Mouse (Mus musculus) R1 (cell line): ENCODE data around the gene Incenp.
"Not testable (repeated sequence)": the region's sequence is repeated elsewhere in the genome, so short reads cannot be mapped to it uniquely, and the experiment has no call there.

Source experiments
- DNase-seq: peaks from one replicate; pipeline ENCODE4 v3.0.0-alpha.2; 2018; ENCODE audit warnings: low read depth, low spot score

Incenp gene

DNA sequence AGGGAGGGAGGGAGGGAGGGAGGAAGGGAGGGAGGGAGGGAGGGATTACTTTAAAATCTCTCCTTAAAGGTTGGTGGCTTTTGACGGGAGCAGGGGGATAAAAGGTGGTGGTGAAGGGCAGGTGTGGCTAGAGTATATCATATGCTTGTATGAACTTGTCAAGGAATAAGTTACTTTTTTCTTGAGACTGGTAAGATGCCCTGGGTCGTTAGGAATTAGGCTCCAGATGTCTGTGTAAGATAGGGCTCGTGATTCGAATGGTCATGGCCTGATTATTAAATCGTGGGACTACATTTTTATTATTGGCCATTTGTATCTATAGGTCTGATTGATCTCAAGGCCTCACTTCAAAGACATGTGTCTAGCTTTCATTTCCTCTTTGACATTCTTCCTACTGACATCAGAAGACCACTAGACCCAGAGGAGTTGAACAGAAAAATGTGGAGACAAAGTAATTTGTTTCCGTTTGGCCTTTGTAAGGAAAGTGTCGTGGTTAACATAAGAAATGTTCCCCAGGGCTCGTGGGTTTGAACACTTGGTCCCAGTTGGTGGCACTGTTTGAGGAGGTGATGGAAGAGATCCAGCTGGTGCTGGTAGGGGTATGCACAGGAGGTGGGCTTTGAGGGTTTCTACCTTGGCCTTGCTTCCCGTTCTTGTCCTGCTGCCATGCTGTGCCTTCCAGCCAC is 19.0 kb upstream of the Incenp start:
- peak; percentile 23 for DNase-seq

GRCm38 (mm10) chr19:9917727-9918126 is 18.4 kb upstream of the Incenp start:
- DNase-seq: no peak

DNA sequence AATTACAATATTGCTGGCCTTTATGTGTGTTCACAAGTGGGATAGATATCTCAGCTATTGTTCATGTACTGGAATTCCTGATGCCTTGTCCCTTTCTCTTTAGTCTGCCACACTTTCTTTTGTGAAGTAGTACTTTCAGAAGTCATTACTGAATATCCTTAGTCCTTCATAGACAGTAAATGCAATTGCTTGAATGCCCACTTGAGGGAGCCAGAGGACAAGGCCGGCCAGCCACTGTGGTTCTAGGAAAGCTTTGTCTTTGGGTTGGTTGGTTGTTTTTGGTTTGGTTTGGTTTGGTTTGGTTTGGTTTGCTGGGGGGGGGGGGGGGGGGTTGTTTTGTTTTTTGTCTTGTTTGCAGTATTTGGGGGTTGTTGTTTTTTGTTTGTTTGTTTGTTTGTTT is 16.6 kb upstream of the Incenp start:
- DNase-seq: peak; percentile 68

DNA sequence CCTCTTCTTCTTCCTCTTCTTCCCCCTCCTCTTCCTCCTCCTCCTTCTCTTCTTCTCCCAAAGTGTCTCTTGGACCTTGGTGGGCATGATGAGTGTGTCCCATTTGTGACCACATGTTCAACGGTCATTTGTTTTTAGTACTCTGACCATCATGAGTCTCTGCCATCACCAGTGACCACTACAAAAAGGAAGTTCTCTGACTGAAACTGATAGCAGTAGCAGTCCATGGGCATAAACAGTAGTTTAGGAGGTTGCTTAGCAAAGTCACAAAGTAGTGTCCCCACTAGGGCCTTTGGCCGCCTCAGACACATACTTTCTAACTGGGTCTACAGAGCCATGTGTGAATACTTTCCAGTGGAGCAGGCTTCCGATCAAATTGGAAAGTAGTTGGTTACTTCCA is 15.0 kb upstream of the Incenp start:
- DNase-seq: no peak

DNA sequence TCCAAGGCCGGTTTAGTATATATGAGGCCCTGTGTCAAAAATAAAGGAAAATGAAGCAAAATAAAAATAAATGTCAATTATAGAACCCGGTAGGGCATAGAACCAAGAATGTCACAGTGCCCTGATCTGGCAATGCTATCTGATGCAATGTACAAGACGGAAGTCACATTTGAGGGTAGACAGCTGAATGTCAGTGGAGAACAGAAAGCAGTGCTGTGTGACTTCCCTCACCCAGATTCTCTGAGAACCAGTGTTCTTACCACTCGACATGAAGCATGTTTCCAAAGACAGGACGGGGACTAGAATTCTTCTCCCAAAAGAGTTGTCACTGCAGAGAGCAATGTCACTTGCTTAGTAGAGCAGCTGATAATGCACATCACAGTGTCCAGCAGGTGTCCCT is 14.4 kb upstream of the Incenp start:
- DNase-seq: no peak

GRCm38 (mm10) chr19:9911314-9911754 is 12.0 kb upstream of the Incenp start:
- DNase-seq: peak; percentile 82

- DNase-seq: peak; percentile 52
Observed at GRCm38 (mm10) chr19:9909351-9909750, 10.0 kb upstream of the Incenp start.

DNA sequence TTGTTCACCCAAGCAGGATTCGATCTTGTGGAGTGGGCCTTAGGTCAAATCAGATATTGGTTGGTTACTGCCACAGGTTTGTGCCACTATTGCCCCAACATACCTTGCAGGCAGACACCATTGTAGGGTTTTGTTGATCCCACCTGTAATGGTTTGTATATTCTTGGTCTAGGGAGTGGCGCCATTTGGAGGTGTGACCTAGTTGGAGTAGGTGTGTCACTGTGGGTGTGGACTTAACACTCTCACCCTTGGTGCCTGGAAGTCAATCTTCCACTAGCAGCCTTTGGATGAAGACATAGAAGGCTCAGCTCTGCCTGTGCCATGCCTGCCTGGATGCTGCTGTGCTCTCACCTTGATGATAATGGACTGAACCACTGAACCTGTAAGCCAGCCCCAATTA is 1.3 kb upstream of the Incenp start:
- DNase-seq: not testable (repeated sequence)

DNA sequence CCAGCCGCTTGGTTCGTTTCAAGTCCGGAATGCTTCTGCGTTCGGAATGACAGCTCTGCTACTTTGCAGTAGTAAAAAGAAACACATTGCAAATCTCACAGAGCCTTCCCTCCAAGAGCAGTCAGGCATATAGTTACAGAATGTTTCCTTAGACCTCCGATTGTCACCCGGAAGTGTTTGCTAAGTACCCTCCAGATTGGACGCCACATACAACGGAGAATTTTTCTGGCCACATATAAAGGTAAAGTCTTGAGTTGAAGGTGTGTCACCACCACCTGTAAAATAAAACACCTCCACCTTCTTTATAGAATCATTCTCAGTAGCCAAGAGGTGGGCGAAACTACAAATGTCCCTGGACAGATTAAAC is 412 bp upstream of the Incenp start:
- no peak for DNase-seq

DNA sequence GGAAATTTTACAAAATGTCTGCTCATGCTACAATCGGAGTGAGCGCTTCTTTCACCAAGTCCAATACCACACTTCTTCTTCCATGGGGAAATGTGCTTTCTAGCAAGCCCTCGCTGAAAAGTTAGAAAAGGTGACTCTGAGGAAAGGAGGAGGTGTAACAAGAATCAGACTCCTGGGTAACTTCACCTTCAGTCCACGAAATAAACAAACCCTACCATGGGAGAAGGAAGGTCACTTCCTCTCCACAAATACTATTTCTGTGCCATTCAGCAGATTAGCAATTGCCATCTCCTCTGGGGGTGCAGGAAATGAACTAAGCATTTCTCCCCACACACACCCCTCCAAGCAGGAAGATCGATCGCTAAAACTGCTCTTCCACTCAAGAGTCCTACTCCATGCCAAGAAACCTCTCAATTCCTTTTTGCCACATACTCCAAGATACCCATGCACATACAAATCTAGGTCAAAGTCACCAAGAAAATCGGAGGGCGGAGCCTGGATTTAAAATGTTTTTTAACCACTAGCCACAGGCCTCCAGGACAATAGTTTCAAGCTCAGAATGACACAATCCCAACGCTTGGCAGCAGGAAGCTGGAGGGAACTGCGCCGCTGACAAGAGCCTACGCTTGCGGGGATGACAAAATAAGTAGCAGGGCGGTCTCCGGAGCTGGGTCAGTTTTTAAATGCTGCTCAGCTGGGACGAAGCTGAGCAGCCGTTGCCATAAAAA is 848 bp downstream of the Incenp start:
- peak; percentile 45 for DNase-seq

- peak; percentile 37 for DNase-seq
Observed at GRCm38 (mm10) chr19:9896067-9896466, 3.3 kb downstream of the Incenp start.

DNA sequence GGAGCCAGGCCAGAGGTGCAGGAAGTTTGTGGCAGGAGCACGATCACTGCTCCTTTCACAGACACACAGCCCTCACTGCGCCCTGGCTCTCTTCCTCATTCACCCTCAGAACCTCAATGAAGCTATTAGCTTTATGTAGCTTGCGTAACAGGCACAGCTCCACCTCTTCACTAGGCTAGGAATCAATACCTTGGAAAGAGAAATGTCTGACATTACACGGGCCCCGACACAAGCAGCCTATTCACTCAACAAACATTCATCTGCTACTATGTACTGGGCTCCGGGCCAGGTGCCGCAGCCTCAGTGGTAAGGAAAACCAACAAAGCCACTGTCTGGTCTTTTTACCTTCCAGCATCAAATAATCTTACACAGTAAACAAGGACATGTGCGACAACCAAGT is 12.6 kb downstream of the Incenp start:
- no peak for DNase-seq

- DNase-seq: no peak
Observed at GRCm38 (mm10) chr19:9886348-9886747, 13.0 kb downstream of the Incenp start.

DNA sequence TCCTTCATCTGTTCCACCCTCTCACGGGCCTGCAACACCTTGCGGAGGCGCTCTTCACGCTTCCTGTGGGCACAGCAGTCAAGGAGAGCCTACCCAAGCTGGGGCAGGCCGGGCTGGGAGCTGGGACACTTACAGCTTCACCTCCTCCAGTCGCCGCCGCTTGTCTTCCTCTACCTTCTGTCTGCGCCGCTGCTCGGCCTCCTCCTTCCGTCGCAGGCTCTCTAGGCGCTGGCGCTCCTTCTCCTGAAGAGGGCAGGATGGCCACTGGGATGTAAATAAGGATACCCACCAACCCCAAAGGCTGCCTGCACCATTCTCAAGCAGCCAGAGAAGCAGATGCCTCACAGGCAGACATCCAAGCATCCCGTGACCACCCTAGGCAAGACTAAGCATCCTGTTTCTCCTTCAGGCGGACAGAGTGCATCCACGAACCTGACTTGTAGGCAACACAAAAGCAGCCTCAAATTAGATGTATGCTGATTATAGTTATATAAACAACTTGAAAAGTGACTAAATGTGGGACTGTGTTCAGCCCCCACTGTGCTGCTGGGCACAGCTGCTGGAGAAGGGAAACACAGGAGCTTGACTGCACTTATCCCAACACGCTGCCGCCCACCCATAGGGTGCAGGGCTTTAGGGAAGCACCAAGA is 21.0 kb downstream of the Incenp start:
- no peak for DNase-seq

DNA sequence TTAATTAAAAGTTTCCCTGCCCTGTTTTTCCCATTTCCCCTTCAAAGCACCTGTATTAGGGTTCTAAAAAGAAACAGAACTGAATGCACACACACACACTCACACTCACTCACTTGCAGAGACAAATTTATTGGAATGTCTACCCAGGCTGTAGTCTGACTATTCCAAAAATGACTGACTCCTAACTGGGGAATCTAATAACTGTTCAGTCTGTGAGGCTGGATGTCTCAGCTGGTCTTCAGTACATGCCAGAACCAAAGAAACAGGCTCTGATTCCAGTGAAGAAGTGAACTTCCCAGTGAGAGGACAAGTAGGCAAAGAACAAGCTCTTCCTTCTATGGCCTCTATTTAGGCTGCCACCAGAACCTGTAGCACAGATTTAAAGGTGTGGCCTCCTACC is 33.9 kb downstream of the Incenp start:
- peak; percentile 22 for DNase-seq

DNA sequence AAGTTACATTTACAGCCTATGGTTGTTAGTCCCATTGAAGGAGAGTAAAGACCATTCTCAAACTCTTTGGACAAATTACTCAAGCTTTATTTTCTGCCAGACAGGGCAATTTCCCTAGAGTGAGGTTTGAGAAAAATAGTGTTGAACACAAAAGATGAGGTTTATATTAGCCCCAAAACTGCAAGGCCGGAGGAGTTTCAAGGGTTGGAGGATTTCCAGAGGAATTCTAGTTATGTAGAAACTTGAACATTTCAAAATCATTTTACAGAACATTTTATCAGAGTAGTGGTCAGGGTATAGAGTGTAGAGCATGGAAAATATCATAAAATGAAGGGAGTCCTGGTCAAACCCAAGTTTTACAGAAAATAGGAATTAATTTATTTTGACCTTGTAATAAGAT is 34.5 kb downstream of the Incenp start:
- no peak for DNase-seq

DNA sequence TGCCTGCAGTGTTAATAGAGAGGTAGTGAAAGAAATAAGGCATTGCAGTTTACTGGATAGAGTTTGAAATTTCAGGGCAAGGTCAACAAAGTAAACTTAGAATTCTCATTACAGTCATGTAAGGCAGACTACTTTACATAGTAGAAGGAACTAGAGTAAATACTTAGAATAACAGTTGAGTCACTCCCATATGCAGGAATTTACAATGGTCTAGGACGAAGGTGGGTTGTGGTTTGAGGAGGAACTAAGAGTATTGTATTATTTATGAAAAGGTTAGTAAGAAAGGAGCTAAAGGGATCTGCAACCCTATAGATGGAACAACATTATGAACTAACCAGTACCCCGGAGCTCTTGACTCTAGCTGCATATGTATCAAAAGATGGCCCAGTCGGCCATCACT is 38.5 kb downstream of the Incenp start:
- DNase-seq: peak; percentile 75

- not testable (repeated sequence) for DNase-seq
Observed at GRCm38 (mm10) chr19:9849368-9850075, 49.8 kb downstream of the Incenp start.

DNA sequence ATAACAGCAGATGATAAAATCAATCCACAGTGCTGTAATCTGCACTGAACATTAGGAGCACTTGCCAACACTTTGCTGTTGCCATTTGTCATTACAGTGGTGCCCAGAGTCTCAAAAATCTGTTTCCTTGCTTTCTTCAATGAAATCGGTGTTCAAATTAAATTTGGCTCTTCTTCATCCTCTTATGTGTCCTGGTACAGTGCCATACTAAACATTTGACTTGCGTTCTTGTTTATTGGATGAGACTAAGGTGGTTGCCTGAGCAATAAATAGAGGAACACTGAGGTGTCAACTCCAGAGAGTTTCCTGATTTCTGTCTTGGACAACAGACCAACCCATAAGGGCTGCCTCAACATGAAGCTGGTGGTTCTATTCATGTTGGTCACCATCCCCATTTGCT is 52.1 kb downstream of the Incenp start, which contains the start of gene Scgb2a2:
Scgb2a2 (plus strand) TSS at position 301 of the 400 bp plus-strand sequence.
- DNase-seq: no peak

- no peak for DNase-seq
Observed at GRCm38 (mm10) chr19:9837341-9837715, 62.0 kb downstream of the Incenp start.

DNA sequence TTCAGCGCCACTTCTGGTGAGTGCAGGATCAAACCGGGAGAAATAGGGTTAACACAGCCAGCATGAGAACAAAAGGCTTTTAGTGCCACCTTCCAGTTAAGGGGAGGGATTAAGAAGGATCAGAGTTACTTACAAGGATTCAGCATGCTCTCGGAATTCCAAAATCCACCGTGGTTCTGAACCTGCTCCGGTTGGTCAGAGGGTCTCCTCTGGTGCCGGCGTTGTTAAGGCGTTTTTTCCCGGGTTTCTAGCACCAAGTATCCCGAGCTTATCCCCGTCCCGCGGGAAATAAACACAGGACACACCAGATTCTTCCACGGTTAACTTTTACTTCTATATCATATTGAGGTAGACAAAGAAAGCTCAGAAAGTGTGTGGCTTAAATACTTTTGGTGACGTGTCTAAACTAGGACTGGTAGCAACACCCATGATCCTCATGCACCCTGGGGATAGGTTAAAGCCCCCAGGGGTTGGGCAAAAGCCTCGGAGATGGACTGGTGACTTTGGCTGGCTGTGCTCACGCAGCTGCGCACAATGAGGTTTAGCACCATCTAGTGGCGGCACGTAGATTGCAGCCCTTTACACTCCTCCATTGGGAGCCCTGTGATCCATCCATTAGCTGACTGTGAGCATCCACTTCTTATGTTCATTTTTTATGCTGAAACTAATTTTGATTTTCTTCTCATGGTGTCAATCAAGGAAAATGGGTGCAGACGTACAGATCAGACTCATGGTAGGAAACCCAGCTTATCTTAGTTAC is 62.6 kb downstream of the Incenp start:
- not testable (repeated sequence) for DNase-seq
